Mouse (Mus musculus): ENCODE results near the gene Cenpt.
"Not testable (repeated sequence)": the region's sequence is repeated elsewhere in the genome, so short reads cannot be mapped to it uniquely, and the experiment has no call there.

Gene Cenpt

DNA sequence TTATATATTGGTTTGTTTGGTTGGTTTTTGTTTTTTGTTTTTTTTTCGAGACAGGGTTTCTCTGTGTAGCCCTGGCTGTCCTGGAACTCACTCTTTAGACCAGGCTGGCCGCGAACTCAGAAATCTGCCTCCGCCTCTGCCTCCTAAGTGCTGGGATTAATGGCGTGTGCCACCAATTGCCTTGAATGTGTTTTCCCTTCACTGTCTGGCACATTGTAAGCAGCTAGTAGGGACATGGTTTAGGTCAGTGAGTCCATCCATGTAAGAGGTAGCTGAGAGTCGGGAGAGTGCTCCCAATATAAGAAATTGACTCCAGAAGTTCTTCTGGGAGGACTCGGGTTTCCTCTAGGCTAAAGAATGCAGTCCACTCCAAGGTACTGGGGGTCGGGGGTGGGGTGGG, 1.2 kb upstream of the Cenpt start:
- no peak for DNase-seq (ENCODE audit: low spot score)

DNA sequence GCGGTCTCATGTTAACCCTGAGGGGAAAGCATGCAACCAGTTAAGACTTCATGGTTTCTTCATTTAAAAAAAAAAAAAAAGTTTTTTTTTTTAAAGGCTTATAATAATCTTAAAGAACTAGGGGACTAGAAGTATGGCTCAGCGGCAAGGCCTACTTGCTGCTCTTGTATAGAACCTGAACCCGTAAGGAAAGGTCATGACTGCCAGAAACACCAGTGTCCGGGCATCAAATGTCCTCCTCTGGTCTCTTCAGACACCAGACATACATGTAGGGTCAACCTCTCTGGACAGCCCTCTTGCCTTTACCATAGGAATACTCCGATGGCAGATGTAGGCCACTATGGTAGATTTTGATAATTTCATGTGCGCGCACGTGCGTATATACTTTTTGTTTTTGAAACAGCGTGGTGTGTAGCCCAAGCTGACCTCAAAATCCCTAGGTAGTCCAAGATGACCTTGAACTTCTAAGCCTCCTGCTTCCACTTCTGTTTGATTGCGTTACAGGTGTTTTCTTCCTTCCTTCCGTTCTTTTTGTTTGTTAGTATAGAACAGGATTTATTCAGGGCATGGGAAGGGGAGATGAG, 840 bp downstream of the Cenpt start:
- DNase-seq (ENCODE audit: low spot score): no peak

DNA sequence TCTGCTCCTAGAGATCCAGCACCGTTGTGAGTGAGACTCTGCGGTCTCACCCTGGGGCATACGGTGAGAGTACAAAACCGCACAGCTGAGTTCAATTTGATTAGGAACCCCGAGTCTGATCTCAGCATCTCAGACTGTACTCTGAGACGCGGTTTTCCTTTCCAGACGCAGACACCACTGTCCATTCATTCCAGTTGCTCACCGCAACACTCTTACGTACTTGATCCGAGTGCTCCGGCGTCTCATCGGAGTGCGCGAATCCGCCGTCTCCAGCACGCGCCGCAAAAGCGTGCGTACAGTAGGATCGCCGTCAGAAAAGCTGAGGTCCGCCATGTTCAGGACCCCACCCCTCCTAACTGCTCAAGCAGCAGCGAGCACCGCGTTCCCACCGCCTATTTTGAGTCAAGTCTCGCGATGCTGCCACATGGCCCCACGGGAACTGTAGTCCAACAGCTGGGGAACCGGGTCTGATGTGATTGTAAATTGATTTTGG, 1.4 kb downstream of the Cenpt start:
- DNase-seq (ENCODE audit: low spot score): peak; percentile 85

DNA sequence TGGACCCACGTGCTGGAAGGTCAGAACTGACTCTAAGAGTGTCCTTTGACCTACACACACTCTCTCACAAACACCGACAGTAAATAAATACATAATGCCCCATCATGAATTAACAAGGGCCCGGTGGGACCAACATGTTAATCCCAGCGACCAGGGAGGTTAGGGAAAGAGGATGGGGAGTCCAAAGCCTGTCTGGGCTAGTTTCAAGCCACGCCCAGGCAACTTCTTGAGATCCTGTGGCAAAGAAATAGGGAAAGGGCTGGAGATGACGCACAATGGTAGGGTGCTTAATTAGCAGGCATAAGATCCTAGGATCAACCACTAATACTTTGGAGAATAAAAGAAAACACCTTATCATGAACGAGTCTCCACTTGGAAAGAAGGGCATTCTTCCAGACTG, 2.5 kb downstream of the Cenpt start:
- no peak for DNase-seq (ENCODE audit: low spot score)

DNA sequence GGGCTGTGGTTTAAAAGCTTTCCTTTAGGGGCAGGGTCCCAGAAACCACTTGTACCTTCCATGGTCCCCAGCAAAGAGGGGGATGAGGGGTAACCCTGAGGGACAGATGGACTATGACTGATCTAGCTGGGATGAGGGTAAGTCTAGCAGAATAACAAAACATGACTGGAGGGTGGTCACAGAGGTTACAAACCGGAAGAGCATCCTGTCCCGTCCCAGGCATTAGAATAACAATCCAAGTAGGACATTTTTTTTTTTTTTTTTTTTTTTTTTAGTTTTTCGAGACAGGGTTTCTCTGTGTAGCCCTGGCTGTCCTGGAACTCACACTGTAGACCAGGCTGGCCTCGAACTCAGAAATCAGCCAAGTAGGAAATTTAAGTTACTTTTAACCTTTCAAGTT, 3.1 kb downstream of the Cenpt start:
- no peak for DNase-seq (ENCODE audit: low spot score)

DNA sequence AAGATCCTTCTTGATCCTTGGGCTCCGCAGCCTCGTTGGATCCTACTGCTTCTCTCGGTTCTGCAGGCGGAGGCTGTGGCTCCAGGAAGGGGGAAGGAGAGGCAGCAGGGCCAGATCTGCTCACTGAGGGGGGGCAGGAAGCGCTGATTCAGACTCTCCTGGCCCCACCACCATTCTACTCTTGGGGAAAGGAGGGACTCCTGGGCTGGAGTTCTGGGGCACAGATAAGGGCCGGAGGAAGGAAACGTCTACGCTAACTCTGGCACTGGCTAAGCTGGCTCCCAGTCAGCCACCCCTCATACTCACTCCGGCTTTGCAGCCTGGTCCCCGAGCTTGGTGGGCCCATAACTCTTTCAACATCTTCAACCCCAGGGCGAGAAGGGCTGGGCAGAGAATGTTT, 6.4 kb downstream of the Cenpt start:
- no peak for DNase-seq (ENCODE audit: low spot score)

DNA sequence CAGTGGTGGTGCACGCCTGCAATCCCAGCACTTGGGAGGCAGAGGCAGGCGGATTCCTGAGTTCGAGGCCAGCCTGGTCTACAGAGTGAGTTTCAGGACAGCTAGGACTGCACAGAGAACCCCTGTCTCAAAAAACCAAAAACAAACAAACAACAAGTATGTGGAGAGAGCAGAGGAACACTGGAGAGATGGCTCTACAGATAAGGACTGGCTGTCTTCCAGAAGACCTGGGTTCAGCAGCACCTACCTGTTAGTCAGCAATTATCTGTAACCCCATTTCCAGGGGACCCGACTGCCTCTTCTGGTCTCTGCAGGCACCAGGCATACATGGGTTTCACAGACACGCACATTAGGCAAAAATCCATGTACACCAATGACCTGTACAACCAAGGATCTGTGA, 13.9 kb downstream of the Cenpt start:
- no peak for DNase-seq (ENCODE audit: low spot score)

DNA sequence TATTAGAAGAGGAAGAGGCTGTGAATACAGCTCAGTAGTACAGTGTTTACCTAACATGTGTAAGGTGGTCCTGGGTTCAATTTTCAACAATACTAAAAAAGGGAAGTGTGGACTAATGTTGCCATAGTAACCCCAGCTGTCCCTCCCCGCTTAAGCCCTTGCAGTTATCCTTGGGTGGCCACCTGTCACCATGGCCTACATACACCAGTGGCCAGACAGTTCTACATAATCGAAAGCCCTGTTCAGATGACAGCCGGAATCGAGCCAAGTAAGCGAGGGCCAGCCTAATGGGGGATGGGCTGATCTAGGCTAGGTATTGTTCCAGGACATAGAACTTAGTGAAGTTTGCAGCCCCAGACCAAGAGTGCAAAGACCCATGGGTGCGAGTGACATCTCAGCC, 16.1 kb downstream of the Cenpt start:
- no peak for DNase-seq (ENCODE audit: low spot score)

DNA sequence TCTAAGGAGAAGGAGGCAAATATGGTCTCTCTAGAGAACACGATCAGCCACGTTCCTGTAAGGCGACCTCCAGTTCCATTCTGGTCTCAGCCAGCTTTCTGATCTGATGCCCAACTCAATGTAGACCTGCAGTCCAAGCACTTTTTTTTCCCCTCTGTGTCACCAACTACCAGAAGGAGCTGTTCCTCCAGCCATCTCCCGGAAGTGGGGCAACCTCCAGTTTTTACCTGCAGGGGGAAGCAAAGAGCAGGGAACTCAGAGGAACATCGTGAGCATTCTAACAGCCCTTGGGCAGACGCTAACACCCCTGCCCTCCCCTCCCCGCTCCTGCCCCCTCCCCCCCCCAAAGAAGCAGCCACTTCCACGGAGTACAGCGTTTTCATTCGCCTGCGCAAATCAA, 17.8 kb downstream of the Cenpt start:
- DNase-seq (ENCODE audit: low spot score): no peak

DNA sequence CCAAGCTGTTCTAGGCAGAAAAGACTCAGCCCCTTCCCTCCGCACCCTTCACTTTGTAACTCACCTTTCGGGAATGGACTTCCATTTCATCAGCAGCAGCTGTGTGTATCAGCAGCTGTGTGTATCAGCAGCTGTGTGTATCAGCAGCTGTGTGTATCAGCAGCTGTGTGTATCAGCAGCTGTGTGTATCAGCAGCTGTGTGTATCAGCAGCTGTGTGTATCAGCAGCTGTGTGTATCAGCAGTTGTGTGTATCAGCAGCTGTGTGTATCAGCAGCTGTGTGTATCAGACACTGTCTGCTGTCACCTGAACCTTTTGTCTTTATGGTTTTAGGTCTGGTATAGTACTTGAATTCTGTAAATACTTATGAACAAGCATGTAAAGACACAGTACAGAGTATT, 19.3 kb downstream of the Cenpt start:
- not testable (repeated sequence) for DNase-seq (ENCODE audit: low spot score)

DNA sequence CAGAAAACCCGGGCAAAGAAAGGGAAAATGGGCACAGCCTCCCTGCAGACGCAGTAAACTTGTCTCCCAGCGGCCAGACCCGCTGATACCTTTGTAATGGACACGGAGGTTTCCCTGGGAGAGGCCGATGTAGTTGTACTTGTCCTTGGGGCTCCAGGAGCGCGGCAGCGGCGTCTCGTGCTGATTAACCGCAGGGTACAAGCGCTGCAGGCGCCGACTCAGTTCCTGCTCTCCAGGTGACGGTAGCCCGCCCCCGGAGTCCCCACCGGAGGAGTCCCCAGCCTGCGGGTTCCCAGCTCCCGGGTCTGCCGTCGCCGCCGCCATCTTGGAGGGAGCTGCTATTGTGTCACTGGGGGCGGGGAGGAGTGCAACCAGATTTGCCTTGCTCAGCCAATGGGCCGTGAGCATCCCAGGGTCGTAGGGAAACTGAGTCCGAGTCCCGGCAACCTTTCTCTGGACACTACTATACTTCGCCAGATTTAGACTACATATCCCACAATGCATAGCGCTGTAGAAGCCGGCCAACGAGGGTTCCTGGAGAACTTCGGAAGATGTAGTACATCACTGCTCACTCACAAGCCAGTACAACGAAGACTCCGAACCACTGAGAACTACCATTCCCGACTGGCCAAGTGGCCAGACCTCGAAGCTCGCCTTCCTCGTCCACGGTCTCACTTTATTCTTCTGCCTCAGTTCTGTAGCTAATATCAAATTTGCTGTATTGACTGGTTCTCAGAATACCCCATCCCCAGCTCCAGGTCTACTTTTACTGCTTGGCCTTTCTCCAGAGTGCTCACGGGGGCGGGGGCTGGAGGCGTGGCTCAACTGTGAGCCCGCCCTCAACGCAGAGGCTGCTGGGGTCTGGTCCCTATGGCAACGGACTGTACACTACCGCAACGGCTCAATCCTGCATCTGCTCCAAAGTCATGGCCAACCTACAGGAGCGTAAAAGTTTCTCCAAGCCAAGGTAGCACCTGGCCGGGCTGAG, 25.9 kb downstream of the Cenpt start, which contains the start of the genes Ranbp10 and Tsnaxip1:
Gene Ranbp10, minus strand, starts transcription at position 490 of the 988 bp plus-strand sequence.
Gene Tsnaxip1, plus strand, starts transcription at position 871 of the 988 bp plus-strand sequence.
- DNase-seq (ENCODE audit: low spot score): peak; percentile 99

DNA sequence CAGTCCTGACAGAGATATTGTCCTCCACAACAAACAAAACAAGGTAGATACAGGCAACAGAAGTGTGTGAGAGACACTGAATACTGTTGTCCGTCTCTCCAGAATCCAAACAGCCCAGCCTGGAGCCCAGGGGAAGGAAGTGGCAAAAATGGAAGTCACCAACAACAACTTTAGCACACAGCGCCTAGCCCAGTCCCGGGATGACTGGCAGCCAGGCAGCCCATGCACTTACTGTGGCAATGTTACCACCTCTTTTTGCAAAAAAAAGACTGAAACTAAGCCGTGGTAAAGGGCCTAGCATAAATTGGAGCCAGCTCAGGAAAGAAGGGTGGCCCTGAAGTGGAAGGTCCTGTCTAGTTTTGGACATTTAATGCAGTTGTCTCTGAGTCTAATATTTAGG, 26.7 kb downstream of the Cenpt start:
- no peak for DNase-seq (ENCODE audit: low spot score)

DNA sequence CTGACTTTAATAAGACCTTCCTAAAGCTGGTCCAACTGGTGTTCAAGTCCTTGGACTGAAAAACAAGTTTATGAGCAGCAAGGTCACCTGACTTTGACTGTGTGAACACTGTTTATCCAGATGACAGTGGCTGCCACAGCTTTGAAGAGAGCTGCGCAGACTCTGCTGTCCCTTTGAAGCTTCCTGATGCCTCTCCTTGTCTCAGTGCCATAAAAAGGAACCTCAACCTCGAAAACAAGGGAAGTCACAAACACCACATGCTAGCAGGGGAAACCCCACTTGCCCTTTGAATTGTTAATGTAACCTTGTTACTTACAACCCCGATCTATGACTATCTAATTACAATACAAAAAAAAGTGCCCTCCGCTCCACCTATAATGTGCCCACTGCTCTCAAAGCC, 27.6 kb downstream of the Cenpt start:
- no peak for DNase-seq (ENCODE audit: low spot score)

DNA sequence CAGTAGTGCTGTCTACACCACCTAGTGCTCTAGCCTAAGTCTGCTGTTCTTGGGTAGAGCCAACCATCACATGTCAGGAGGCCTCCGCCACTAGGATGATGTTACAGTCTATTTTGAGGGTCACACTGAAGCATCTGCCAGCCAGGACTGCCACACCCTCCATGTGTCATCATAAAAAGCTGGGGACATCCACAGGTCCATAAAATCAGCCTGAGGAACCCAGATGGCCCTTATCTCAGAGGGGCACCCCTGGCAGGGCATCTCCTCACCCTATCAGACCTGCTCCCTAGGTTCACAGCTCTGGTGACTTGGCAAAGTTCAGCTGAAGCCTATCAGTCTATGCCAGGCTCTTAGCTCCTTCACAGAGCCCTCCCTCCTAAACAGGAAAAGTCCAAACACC, 32.2 kb downstream of the Cenpt start:
- DNase-seq (ENCODE audit: low spot score): no peak

DNA sequence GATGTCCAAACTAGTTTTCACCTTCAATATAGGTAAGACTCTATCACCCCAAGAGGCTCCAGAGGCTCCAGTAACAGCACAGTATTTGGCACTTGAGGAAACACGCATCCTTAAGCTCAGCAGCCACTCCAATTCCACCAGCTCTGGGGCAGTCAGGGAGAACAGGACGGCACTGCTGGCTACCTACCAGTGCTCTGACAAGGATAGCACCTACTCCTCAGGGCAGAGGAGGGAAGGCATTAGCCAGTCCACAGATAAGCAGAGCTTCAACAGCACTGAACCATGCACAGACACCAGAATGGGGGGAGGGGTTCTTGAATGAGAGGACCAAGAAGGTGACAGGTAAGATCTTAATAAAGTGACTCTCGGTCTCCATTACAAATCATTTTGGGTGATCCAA, 33.4 kb downstream of the Cenpt start:
- no peak for DNase-seq (ENCODE audit: low spot score)

DNA sequence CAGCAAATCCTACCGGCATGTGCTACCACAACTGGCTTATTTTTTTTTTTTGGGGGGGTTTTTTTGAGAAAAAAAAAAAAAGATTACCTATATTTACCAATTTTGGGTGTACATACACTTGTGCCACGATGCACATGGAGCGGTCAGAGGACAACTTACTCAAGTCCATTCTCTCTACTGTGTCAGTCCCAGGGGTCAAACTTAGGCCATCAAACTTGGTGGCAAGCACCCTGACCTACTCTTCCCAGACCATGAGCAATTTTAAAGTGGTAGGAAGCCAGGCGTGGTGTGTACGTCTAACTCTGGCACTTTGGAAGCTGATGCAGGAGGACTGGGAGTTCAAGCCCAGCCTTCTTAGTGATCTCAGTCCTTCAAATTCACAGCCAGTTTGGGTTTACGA, 39.8 kb downstream of the Cenpt start:
- no peak for DNase-seq (ENCODE audit: low spot score)

DNA sequence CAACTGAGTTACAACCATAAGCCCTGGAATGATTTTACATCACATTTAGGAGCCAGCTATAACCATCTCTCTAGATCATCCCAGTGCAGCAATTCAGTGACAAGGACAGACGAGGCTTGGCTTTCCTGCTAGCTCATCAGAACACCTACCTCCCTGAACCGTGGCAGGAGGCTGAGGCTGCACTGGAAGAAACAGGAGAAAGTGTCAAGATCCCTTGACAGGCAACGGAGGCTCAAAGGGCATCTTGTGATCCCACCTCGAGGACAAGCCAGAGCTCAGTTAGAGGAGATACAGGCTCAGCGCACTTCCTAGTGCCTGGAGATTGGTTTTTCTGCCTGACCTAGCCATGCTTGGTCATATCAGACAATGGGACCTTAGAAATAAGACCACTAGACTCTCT, 40.6 kb downstream of the Cenpt start:
- DNase-seq (ENCODE audit: low spot score): no peak

DNA sequence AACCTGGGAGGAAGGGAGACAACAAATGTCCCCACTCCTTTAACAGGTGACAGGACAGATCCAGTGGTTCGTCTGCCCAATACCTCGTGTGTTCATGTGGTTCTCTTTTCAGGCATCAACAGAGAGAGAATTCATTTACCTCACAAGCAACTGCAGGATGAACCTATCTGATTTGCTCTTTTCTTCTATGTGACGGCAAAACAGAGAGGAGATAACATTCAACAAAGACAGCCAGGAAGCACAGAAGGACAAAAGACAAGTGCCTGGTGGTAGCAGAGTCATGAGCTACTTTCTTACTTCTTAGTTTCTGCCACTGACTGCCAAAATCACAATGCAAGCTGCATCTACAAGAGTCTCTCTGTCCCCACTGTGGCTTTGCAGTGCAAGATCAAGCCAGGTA, 41.5 kb downstream of the Cenpt start:
- no peak for DNase-seq (ENCODE audit: low spot score)

DNA sequence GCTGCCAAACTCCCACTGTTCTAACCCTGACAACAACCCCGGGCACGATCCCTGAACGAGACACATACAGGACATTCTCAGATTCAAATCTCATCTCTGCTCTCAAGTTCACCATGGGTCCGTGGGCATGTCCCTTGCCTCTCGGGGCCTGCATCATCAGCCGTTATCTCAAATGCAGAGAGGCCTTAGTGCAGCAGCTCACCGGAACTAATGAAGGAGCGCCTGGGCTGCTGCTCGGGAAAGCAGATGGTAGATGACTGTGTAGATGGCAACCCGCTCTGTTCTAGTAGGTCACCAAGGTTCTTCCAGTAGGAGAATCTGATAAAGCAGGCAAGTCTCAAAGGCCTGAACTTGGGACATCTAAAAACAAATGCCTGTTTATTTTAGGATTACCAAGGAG, 42.0 kb downstream of the Cenpt start:
- DNase-seq (ENCODE audit: low spot score): no peak

DNA sequence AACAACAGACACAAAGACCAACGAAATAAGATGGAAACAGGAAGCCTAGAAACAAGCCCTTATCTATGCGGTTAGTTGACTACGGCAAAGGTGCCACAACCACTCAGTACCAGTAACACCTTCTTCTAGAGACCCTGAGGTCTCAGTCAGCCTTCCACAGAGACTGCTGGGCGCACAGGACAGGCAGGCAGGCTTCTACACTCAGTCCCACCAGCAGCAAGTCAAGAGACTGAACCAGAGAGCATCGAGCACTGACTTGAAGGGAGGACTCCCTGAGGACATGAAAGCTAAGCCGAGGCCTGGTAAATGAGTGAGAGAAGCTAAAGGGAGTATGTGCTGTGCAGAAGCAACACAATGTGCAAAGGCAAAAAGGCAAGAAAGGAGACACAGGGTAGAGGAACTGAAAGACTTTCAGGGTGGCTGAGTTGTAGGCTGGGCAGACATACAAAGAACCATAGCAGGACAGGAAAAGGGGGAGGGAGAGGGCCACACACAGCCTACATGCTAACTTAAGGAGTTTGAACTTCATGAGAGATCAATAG, 42.8 kb downstream of the Cenpt start:
- no peak for DNase-seq (ENCODE audit: low spot score)

DNA sequence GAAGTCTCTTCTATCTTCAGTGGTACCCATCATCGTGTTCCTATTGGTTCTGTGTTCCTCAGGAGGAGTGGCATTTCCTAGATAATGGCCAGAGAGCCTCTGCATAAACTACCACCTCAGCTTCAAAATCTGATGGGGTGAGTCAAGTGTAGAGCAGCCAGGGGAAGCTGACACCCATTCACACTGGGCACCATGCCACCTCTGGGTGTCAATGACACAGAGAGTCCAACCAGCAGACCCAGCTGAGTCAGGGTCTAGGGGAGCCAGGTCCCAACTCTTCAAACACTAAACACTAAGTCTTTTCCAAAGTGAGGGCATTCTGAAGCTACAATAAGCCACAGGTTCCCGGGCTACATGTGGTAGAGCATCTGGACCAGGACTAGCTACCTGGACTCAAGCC, 44.6 kb downstream of the Cenpt start:
- DNase-seq (ENCODE audit: low spot score): no peak

DNA sequence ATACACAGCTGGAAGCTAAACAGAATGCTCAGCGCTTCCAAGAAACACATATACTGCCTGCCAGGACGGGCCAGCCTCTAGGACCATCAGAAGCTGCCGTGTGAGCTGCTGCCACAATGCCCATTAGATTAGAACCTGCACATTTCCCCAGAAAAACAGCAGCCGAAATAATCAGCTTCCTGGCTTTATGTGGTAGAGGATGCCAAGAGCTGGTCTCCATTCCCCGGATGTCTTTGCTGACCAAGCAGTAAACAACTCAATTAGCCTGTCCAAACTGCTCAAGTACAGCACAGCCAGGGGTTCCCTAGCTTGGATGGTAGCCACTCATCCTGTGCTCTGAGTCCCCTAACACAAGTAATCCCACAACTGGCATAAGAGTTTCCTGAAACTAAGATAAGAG, 45.3 kb downstream of the Cenpt start:
- DNase-seq (ENCODE audit: low spot score): no peak

DNA sequence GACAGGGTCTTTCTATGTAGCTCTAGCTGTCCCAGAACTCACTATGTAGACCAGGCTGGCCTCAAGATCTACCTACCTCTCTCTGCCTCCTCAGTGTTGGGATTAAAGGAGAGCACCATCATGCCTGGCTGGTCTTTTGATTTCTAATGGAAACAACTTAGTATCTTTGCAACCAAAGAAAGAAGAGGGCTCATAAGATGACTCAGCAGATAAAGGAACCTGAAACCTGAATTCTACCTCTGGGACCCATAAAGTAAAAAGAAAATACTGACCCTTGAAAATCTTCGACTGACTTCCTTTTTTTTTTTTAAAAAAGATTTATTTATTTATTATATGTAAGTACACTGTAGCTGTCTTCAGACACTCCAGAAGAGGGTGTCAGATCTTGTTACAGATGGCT, 47.1 kb downstream of the Cenpt start:
- DNase-seq (ENCODE audit: low spot score): no peak
